Mouse (Mus musculus): Measurements from ENCODE around the gene Fhl1.

GRCm38 (mm10) chrX:56787486-56787885 is 55.9 kb downstream of the Fhl1 start:
- no peak for TF ChIP-seq CTCF (IDR thresholded peaks at IDR 0.05; ENCODE audit: borderline replicate concordance, insufficient read depth, low read depth, low read length)
- TF ChIP-seq POLR2A (IDR thresholded peaks at IDR 0.05; ENCODE audit: borderline replicate concordance, insufficient read depth, low read length) = no peak

All from cerebellum, adult 2 months (tissue).